Mouse (Mus musculus) bone marrow macrophage, adult 2 months (primary cell): ENCODE data around the gene Gm42417.

ENCODE experiments used
- CTCF ChIP-seq: IDR thresholded peaks from 2 replicates; pipeline ENCODE4 v1.5.1; 2012; ENCODE audit warnings: low read depth, mild to moderate bottlenecking, low read length, moderate library complexity
- POLR2A ChIP-seq: IDR thresholded peaks from 2 replicates; pipeline ENCODE4 v1.6.1; 2012; ENCODE audit warnings: mild to moderate bottlenecking, low read depth, low read length, borderline replicate concordance

GRCm38 (mm10) chr1:36574196-36574955 lies 35.1 kb upstream of the Gm42417 start:
- TF ChIP-seq CTCF (no peak), POLR2A (no peak)
